Mouse (Mus musculus) forebrain, embryonic 12.5 days (tissue): ENCODE measurements around the gene Gm6217. TPM values are rescaled to one million over a fixed set of nuclear protein-coding genes. Genes with fewer than 3 reads are reported as not detected.
"Not testable (repeated sequence)": the region's sequence is repeated elsewhere in the genome, so short reads cannot be mapped to it uniquely, and the experiment has no call there.

Experiments
- ATAC-seq: fragments of 200-750 bp; cut with Nextera tagmentation; 2 replicates; pipeline ENCODE4 v1.8.0; 2017; ENCODE audit warnings: moderate TSS enrichment; ENCODE audit not compliant: low FRiP score
- H3K27ac ChIP-seq: fragments of 300-500 bp; sonication (generic); 2 replicates; pipeline ENCODE4 v1.5.1; 2016; ENCODE audit warnings: mild to moderate bottlenecking
- H3K27me3 ChIP-seq: fragments of 300-500 bp; sonication (generic); 2 replicates; pipeline ENCODE4 v1.6.1; 2016; ENCODE audit warnings: mild to moderate bottlenecking
- H3K36me3 ChIP-seq: fragments of 300-500 bp; sonication (generic); replicated peaks from 2 replicates; pipeline ENCODE4 v1.6.1; 2016; ENCODE audit warnings: mild to moderate bottlenecking
- H3K4me1 ChIP-seq: fragments of 300-500 bp; sonication (generic); 2 replicates; pipeline ENCODE4 v1.6.1; 2016
- H3K4me2 ChIP-seq: fragments of 300-500 bp; sonication (generic); 2 replicates; pipeline ENCODE4 v1.6.1; 2016; ENCODE audit warnings: mild to moderate bottlenecking, moderate library complexity
- H3K4me3 ChIP-seq: fragments of 300-500 bp; sonication (generic); replicated peaks from 2 replicates; pipeline ENCODE4 v1.5.1; 2016; ENCODE audit warnings: mild to moderate bottlenecking
- H3K9ac ChIP-seq: fragments of 300-500 bp; sonication (generic); 2 replicates; pipeline ENCODE4 v1.6.1; 2016; ENCODE audit warnings: mild to moderate bottlenecking
- H3K9me3 ChIP-seq: fragments of 300-500 bp; sonication (generic); 2 replicates; pipeline ENCODE4 v1.6.1; 2016
- WGBS: fragments of 180-500 bp; shearing (Covaris S2); methylation state at CpG from one replicate; pipeline ENCODE4 v1.1.7; 2016; 5-methylcytosine and 5-hydroxymethylcytosine counted together
- polyA plus RNA-seq: library from polyadenylated mRNA; unstranded; fragments of >200 nt; fragmentation: Nextera tagmentation; extraction: Ambion mirVana; gene quantifications from 2 replicates; pipeline ENCODE4 v1.2.1, GENCODE M21; 2016

Gm6217 gene
- not detected in 2 replicates for polyA plus RNA-seq

DNA sequence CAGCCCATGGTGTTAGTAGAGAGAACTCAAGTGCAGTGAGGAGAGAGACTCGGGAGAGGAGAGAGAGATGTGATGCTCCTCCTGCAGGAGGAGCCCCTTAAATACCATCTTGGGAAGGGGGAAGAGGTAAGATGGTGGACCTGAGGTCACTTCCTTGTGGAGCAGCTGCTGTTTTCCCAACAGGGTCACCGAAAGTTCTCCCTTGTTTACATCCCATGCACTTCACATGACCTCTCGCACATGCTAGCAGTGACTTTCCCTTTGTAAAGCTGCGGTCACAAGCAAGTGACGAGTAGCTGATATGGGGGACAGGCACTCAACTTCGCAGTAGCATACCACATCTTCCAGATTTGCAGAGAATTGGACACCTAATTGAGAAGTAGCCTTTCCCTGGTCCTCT lies at the start of gene Gm6217:
Gm6217 (minus strand) TSS at position 74 of the 400 bp plus-strand sequence.
- H3K27me3 ChIP-seq, H3K27ac ChIP-seq, ATAC-seq, H3K4me1 ChIP-seq, H3K4me3 ChIP-seq, H3K4me2 ChIP-seq, H3K36me3 ChIP-seq, H3K9ac ChIP-seq, H3K9me3 ChIP-seq: not testable (repeated sequence)
- no CpG with 5 or more reads among the region's 6 CpGs for WGBS

DNA sequence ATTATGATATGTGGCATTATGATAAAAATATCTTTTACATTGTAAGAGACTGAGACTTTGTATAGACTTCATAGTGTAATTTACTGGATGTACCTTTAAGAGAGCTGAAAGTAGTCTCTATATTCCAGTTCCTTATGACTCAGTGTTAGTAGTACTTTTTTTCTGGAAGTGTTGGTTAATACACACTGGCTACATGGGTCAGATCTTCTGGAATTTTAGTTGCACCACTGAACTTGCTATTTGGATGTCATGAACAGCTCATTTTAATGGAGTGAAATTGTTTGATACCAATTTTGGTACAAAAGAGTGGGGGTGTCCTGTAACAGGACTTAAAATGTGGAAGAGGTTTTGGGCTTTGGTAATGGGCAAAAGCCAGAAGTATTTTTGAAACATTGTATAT lies 46.6 kb upstream of the Gm6217 start:
- no peak overlapping the region for H3K27ac ChIP-seq
- H3K36me3 ChIP-seq, result no peaks in the 10 kb centered on the region
- H3K4me3 ChIP-seq, result no peak overlapping the region
- no peaks in the 10 kb centered on the region for H3K9me3 ChIP-seq
- H3K4me1 ChIP-seq, result no peaks in the 10 kb centered on the region
- no peaks in the 10 kb centered on the region for H3K27me3 ChIP-seq
- H3K9ac ChIP-seq, result no peak overlapping the region
- no peak overlapping the region for H3K4me2 ChIP-seq
- ATAC-seq, result no peak

DNA sequence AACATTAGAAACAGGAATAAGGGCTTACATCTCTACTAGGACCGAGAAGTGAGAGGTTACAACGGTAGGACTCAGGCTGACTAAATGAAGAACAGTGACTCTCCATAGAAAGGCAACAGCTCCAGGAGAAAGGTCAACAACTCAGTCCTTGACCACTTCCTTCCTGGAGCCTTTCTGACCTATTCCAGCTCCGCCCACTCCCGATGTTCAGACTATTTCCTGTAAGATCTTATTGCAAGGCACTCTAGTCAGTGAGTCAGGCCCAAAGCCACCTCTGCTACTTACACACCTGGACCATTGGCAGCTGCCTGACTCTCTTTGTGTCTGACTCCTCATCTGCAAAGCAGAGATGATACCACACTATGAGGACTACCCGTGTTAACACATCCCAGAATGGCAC lies 44.6 kb upstream of the Gm6217 start:
- H3K9me3 ChIP-seq, result no peaks in the 10 kb centered on the region
- H3K27ac ChIP-seq, result no peak overlapping the region
- H3K36me3 ChIP-seq, result no peaks in the 10 kb centered on the region
- WGBS, result 83% methylated on average over 5 of the region's 5 CpGs
- no peak for ATAC-seq
- H3K4me1 ChIP-seq, result no peaks in the 10 kb centered on the region
- no peak overlapping the region for H3K4me3 ChIP-seq
- no peak overlapping the region for H3K9ac ChIP-seq
- no peaks in the 10 kb centered on the region for H3K27me3 ChIP-seq
- H3K4me2 ChIP-seq, result no peak overlapping the region

DNA sequence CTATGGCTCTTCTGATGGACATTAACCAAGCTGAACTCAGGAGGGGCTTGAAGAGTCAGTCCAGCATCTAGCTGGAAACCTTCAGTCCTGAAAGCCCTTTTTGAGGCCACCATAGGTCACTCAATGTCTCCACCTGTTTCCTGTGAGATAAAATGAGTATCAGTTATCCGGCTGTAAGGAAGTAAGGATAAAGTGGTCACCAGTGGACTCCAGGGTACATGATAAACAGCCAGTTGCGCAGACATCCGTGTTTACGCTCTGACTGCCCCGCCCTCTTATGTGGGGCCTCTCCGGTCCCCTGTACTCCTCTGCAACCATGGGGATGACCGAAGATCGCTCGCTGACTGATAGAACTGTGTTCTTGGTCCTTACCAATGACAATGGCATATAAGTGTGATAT lies 43.1 kb upstream of the Gm6217 start:
- Histone ChIP-seq H3K9ac (no peak overlapping the region), H3K36me3 (no peaks in the 10 kb centered on the region), H3K9me3 (no peaks in the 10 kb centered on the region), H3K27me3 (no peaks in the 10 kb centered on the region), H3K4me1 (no peaks in the 10 kb centered on the region), H3K4me2 (no peak overlapping the region), H3K27ac (no peak overlapping the region), H3K4me3 (no peak overlapping the region)
- WGBS, result 90% methylated on average over 9 of the region's 9 CpGs
- no peak for ATAC-seq

DNA sequence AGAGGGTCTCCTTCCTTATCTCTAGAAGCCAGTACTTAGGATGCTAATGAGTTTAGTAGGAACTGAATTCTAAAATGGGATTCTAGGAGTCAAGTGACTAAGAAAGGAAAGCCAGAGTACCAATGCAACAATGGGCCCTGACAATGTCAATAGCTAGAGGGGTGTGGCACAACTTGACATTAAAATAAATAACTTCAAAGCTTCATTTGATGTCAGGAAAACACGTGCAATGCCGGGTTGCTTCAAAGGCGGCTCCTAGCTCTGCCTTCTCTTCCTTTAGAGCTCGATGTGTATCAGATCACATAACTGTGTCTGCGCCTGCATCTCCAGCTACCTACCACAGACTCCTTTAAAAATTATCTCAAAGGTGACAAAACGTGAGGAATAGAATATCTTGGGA lies 42.7 kb upstream of the Gm6217 start:
- Histone ChIP-seq H3K9me3 (no peaks in the 10 kb centered on the region), H3K36me3 (no peaks in the 10 kb centered on the region), H3K4me3 (no peak overlapping the region), H3K9ac (no peak overlapping the region), H3K4me1 (no peaks in the 10 kb centered on the region), H3K27ac (no peak overlapping the region), H3K27me3 (no peaks in the 10 kb centered on the region), H3K4me2 (no peak overlapping the region)
- WGBS, result 83% methylated on average over 6 of the region's 6 CpGs
- ATAC-seq, result no peak

DNA sequence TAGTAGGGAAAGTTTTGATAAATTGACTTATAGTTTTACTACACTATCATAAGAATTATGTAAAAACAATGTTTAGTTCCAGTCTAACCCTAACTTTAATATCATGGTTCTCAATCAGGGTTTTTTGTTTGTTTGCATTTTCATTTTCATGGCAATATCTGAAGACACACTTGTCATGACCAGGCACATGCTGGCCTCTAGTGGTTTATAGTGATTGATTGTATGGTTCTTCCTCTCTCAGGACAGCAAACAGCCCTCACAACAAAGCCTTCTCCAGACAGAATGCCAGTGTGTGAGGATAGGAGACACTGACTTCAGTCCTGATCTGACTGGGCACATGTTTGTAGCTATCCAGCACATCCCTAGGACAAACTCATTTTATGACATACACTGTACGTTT lies 42.0 kb upstream of the Gm6217 start:
- Histone ChIP-seq H3K27me3 (no peaks in the 10 kb centered on the region), H3K4me1 (no peaks in the 10 kb centered on the region), H3K27ac (no peak overlapping the region), H3K9ac (no peak overlapping the region), H3K4me2 (no peak overlapping the region), H3K4me3 (no peak overlapping the region), H3K9me3 (no peaks in the 10 kb centered on the region), H3K36me3 (no peaks in the 10 kb centered on the region)
- no peak for ATAC-seq
- WGBS, result 94% methylated on average over 1 of the region's 1 CpGs

GRCm38 (mm10) chr1:82972046-82972445 lies 40.8 kb upstream of the Gm6217 start:
- H3K36me3 ChIP-seq, result no peaks in the 10 kb centered on the region

GRCm38 (mm10) chr1:82966413-82966812 lies 35.2 kb upstream of the Gm6217 start:
- Histone ChIP-seq H3K4me3 (no peak overlapping the region), H3K27me3 (no peaks in the 10 kb centered on the region), H3K36me3 (no peaks in the 10 kb centered on the region), H3K9ac (no peak overlapping the region), H3K9me3 (no peaks in the 10 kb centered on the region), H3K27ac (no peak overlapping the region), H3K4me2 (no peak overlapping the region), H3K4me1 (no peaks in the 10 kb centered on the region)
- 79% methylated on average over 3 of the region's 3 CpGs for WGBS
- ATAC-seq, result no peak

More at GRCm38 (mm10) chr1:82972046-82972445, 40.8 kb upstream of the Gm6217 start:
- no peak overlapping the region for H3K27ac ChIP-seq
- 69% methylated on average over 4 of the region's 4 CpGs for WGBS
- no peaks in the 10 kb centered on the region for H3K9me3 ChIP-seq
- no peak overlapping the region for H3K4me3 ChIP-seq
- H3K4me1 ChIP-seq, result no peaks in the 10 kb centered on the region
- H3K27me3 ChIP-seq, result no peaks in the 10 kb centered on the region
- H3K9ac ChIP-seq, result no peak overlapping the region
- no peak overlapping the region for H3K4me2 ChIP-seq
- no peak for ATAC-seq

GRCm38 (mm10) chr1:82959870-82960385 lies 28.7 kb upstream of the Gm6217 start, which contains the start of gene Gm47955:
TSS of gene Gm47955 (plus strand) at chr1:82960286.
- Histone ChIP-seq H3K9me3 (no peaks in the 10 kb centered on the region), H3K27ac (no peak within 1 kb of the TSS), H3K4me3 (no peak within 1 kb of the TSS), H3K27me3 (no peaks in the 10 kb centered on the region), H3K4me2 (no peak within 1 kb of the TSS), H3K4me1 (no peaks in the 10 kb centered on the region), H3K36me3 (no peaks in the 10 kb centered on the region), H3K9ac (no peak within 1 kb of the TSS)
- no peak for ATAC-seq
- 92% methylated on average over 11 of the region's 11 CpGs for WGBS

DNA sequence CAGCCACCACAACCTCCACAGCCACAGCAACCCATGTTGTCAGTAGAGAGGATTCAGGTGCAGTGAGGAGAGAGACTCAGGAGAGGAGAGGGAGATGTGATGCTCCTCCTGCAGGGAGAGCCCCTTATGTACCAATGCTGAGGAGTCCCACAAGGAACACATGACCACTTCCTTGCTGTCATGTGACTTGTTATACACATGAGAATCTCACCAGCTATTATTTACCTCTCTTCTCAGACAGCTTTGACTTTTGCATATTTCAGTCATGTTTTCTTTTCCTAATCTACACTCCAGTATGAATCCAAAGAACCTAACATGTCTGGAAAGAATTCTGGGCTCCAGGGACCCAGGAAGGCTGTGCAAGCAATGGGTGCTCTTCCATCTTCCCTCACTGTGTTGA lies 24.7 kb upstream of the Gm6217 start, which contains the start of gene Gm7544:
Gm7544 (minus strand) TSS at position 101 of the 400 bp plus-strand sequence.
- H3K27me3 ChIP-seq, H3K36me3 ChIP-seq, ATAC-seq, H3K4me1 ChIP-seq, H3K9ac ChIP-seq, H3K4me2 ChIP-seq, H3K27ac ChIP-seq, H3K9me3 ChIP-seq, H3K4me3 ChIP-seq: not testable (repeated sequence)

DNA sequence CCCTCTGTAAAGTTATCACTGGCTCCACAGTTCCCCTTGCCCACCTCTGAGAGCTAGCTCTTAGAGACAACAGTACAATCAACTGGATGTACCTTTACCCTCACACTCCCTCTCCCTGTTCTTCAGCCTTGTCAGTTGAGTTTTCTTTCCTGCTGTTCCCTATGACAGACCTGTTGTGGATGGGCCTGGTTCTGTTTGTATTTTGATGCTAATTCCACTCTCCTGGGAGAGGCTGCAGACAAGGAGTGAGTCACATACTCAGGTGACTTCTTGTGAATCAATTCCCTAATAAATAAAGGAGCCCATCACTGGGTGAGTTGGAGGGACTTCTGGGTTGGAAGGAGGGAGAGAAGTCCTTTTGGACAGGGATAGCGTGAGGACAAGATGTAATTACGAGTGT lies 17.4 kb upstream of the Gm6217 start:
- no peaks in the 10 kb centered on the region for H3K9me3 ChIP-seq
- H3K4me3 ChIP-seq, result no peak overlapping the region
- H3K9ac ChIP-seq, result no peak overlapping the region
- H3K4me2 ChIP-seq, result no peak overlapping the region
- no peak overlapping the region for H3K27ac ChIP-seq
- no peaks in the 10 kb centered on the region for H3K36me3 ChIP-seq
- ATAC-seq, result no peak
- no peaks in the 10 kb centered on the region for H3K27me3 ChIP-seq
- 83% methylated on average over 2 of the region's 2 CpGs for WGBS
- no peaks in the 10 kb centered on the region for H3K4me1 ChIP-seq

GRCm38 (mm10) chr1:82946029-82946428 lies 14.8 kb upstream of the Gm6217 start:
- H3K4me1 ChIP-seq, H3K27me3 ChIP-seq, H3K27ac ChIP-seq, H3K36me3 ChIP-seq, H3K4me2 ChIP-seq, H3K4me3 ChIP-seq, H3K9ac ChIP-seq, H3K9me3 ChIP-seq, ATAC-seq: not testable (repeated sequence)
- WGBS, result 100% methylated on average over 2 of the region's 2 CpGs

- H3K27ac ChIP-seq, H3K9me3 ChIP-seq, H3K36me3 ChIP-seq, H3K9ac ChIP-seq, H3K27me3 ChIP-seq, ATAC-seq, H3K4me1 ChIP-seq, H3K4me3 ChIP-seq, H3K4me2 ChIP-seq: not testable (repeated sequence)
- WGBS, result no CpG with 5 or more reads among the region's 6 CpGs
Measured at GRCm38 (mm10) chr1:82943295-82943694, 12.1 kb upstream of the Gm6217 start, which contains the start of gene A030003K21Rik. TSS of gene A030003K21Rik (minus strand) at chr1:82943388.
